25 mouse cellular contexts compared by ENCODE assay signal in the genomic region with DNA sequence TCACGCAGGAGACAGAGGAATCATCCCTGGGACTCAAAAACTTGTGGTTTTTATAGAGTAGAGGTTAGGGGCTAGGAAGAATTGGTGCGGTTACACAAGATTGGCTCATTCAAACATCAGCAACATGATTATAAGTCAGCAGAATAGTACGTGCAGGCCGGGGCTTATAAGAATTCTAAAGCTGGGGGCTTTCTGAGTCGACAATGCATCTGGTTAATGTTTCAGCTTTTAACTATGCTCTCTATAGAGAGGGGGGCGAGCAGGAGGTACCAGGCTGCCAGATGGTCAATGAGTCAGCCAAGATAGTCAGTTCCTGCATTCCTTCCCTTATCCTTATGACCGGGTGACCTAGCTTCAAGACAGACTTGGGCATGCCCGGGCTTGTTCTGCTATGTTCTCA.
"Had no signal": no experiment of that assay in that cellular context is flagged by ENCODE, and none has a peak within 500 bp of the region (broad histone marks: within the 10 kb centered on the region; RNA-seq: fewer than 3 reads in every experiment).

No protein-coding gene starts in this region.

- H3K4me3 ChIP-seq: gastrocnemius, adult 2 months; heart, embryonic 13.5 days; heart, embryonic 15.5 days; hindbrain, embryonic 13.5 days; hindbrain, embryonic 15.5 days; kidney, embryonic 15.5 days; limb, embryonic 10.5 days; limb, embryonic 12.5 days; liver, embryonic 13.5 days; liver, embryonic 15.5 days had no signal

- H3K4me2 ChIP-seq: heart, embryonic 11.5 days; heart, embryonic 13.5 days; heart, embryonic 15.5 days; hindbrain, embryonic 13.5 days; hindbrain, embryonic 15.5 days; kidney, embryonic 15.5 days; limb, embryonic 12.5 days; liver, embryonic 11.5 days; liver, embryonic 13.5 days; liver, embryonic 15.5 days had no signal

- DNase-seq: gastrocnemius, adult 2 months; gastrocnemius, postnatal 10 days; gastrocnemius, postnatal 36 days; heart, adult 18-20 months; heart, postnatal 14 days; heart, postnatal 36 days; kidney, adult 11 months; kidney, adult 2 months; kidney, adult 9 months; kidney, postnatal 14 days; kidney, postnatal 36 days; layer of hippocampus, adult 9-11 months; layer of hippocampus, postnatal 36 days; liver; liver, embryonic 13.5 days had no signal

- H3K36me3 ChIP-seq: heart, embryonic 13.5 days; heart, embryonic 15.5 days; hindbrain, embryonic 13.5 days; hindbrain, embryonic 15.5 days; kidney, embryonic 15.5 days; limb, embryonic 10.5 days; limb, embryonic 12.5 days; liver, embryonic 13.5 days; liver, embryonic 15.5 days had no signal

- H3K27me3 ChIP-seq: heart, embryonic 13.5 days; heart, embryonic 15.5 days; hindbrain, embryonic 13.5 days; hindbrain, embryonic 15.5 days; kidney, embryonic 15.5 days; limb, embryonic 12.5 days; liver, embryonic 13.5 days; liver, embryonic 15.5 days had no signal
